Mouse (Mus musculus): Measurements from ENCODE around the gene Olfr522.
A peak's percentile ranks its signal among the peaks of the same experiment; 100 is the strongest.
"Not testable (repeated sequence)": the region's sequence is repeated elsewhere in the genome, so short reads cannot be mapped to it uniquely, and the experiment has no call there.

The Olfr522 gene

GRCm38 (mm10) chr7:140154218-140154927 is 10.2 kb downstream of the Olfr522 start, which contains the start of gene Sprn:
Gene Sprn, minus strand, starts transcription at chr7:140154877.
- DNase-seq = peak; percentile 89

- DNase-seq = no peak
Measured at GRCm38 (mm10) chr7:140153829-140154217, 10.7 kb downstream of the Olfr522 start.

- peak; percentile 69 for DNase-seq
Measured at GRCm38 (mm10) chr7:140153383-140153782, 11.2 kb downstream of the Olfr522 start.

- DNase-seq = no peak
Measured at GRCm38 (mm10) chr7:140144550-140144949, 20.0 kb downstream of the Olfr522 start.

- DNase-seq = peak; percentile 51
Measured at GRCm38 (mm10) chr7:140141350-140141749, 23.2 kb downstream of the Olfr522 start.

GRCm38 (mm10) chr7:140138021-140138310 is 26.6 kb downstream of the Olfr522 start:
- DNase-seq = no peak

GRCm38 (mm10) chr7:140137135-140138020 is 27.2 kb downstream of the Olfr522 start, which contains the start of gene Mtg1:
Gene Mtg1, plus strand, starts transcription at chr7:140137564.
- peak; percentile 97 for DNase-seq

GRCm38 (mm10) chr7:140135106-140135770 is 29.3 kb downstream of the Olfr522 start:
- no peak for DNase-seq

- not testable (repeated sequence) for DNase-seq
Measured at GRCm38 (mm10) chr7:140134033-140134432, 30.5 kb downstream of the Olfr522 start.

- not testable (repeated sequence) for DNase-seq
Measured at GRCm38 (mm10) chr7:140132184-140132583, 32.4 kb downstream of the Olfr522 start.

- no peak for DNase-seq
Measured at GRCm38 (mm10) chr7:140127911-140128310, 36.7 kb downstream of the Olfr522 start.

- DNase-seq = no peak
Measured at GRCm38 (mm10) chr7:140126934-140127333, 37.6 kb downstream of the Olfr522 start.

- DNase-seq = no peak
Measured at GRCm38 (mm10) chr7:140126022-140126350, 38.6 kb downstream of the Olfr522 start.

- DNase-seq = peak; percentile 92
Measured at GRCm38 (mm10) chr7:140125278-140126021, 39.1 kb downstream of the Olfr522 start.

GRCm38 (mm10) chr7:140124382-140124781 is 40.2 kb downstream of the Olfr522 start:
- DNase-seq = no peak

GRCm38 (mm10) chr7:140122765-140123164 is 41.8 kb downstream of the Olfr522 start:
- DNase-seq = no peak

GRCm38 (mm10) chr7:140121338-140121910 is 43.1 kb downstream of the Olfr522 start:
- DNase-seq = no peak

GRCm38 (mm10) chr7:140120484-140120883 is 44.1 kb downstream of the Olfr522 start:
- DNase-seq = no peak

GRCm38 (mm10) chr7:140116329-140117054 is 48.1 kb downstream of the Olfr522 start, which contains the start of gene Echs1:
Gene Echs1, minus strand, starts transcription at chr7:140116476.
- DNase-seq = peak; percentile 93

GRCm38 (mm10) chr7:140115583-140116328 is 48.8 kb downstream of the Olfr522 start, which contains the start of gene Paox:
Gene Paox, plus strand, starts transcription at chr7:140115799.
- DNase-seq = peak; percentile 76

- no peak for DNase-seq
Measured at GRCm38 (mm10) chr7:140111943-140112342, 52.6 kb downstream of the Olfr522 start.
